Mouse (Mus musculus): ENCODE data around the gene Bcr. TPM values are rescaled to one million over a fixed set of nuclear protein-coding genes. Genes with fewer than 3 reads are reported as not detected.

Gene Bcr
- polyA plus RNA-seq, 1 experiment from 2014 or later, result 7.6 TPM

GRCm38 (mm10) chr10:75052902-75053301 is 7.5 kb upstream of the Bcr start:
- Histone ChIP-seq H3K27me3 (ENCODE audit: control insufficient read depth, insufficient read depth, low read length) (no peaks in the 10 kb centered on the region), H3K4me3 (ENCODE audit: low read depth, low read length) (no peak overlapping the region), H3K36me3 (ENCODE audit: control insufficient read depth, insufficient read depth, low read length) (no peaks in the 10 kb centered on the region), H3K4me1 (ENCODE audit: control insufficient read depth, insufficient read depth, low read length) (peaks cover 7% of the 10 kb centered on the region; the same call in 1 of the 2 replicates), H3K4me2 (no peak overlapping the region), H3K27ac (ENCODE audit: low read depth, low read length) (no peak overlapping the region), H3K9me3 (ENCODE audit: control insufficient read depth, low read length) (no peaks in the 10 kb centered on the region), H3K9ac (ENCODE audit: low read length) (no peak overlapping the region)
- DNase-seq (ENCODE audit: low spot score, missing footprints), result no peak
- WGBS, result 79% methylated on average over 8 of the region's 8 CpGs
- ATAC-seq (ENCODE audit: low FRiP score), result no peak

GRCm38 (mm10) chr10:75053655-75054054 is 6.7 kb upstream of the Bcr start:
- Histone ChIP-seq H3K9me3 (ENCODE audit: control insufficient read depth, low read length) (no peaks in the 10 kb centered on the region), H3K9ac (ENCODE audit: low read length) (no peak overlapping the region), H3K27me3 (ENCODE audit: control insufficient read depth, insufficient read depth, low read length) (no peaks in the 10 kb centered on the region), H3K27ac (ENCODE audit: low read depth, low read length) (no peak overlapping the region), H3K4me3 (ENCODE audit: low read depth, low read length) (no peak overlapping the region), H3K4me1 (ENCODE audit: control insufficient read depth, insufficient read depth, low read length) (peaks cover 7% of the 10 kb centered on the region; the same call in 1 of the 2 replicates), H3K4me2 (no peak overlapping the region), H3K36me3 (ENCODE audit: control insufficient read depth, insufficient read depth, low read length) (no peaks in the 10 kb centered on the region)
- DNase-seq (ENCODE audit: low spot score, missing footprints), result no peak
- 89% methylated on average over 4 of the region's 4 CpGs for WGBS
- ATAC-seq (ENCODE audit: low FRiP score), result no peak

GRCm38 (mm10) chr10:75054125-75054524 is 6.3 kb upstream of the Bcr start:
- ATAC-seq (ENCODE audit: low FRiP score) (no peak), DNase-seq (ENCODE audit: low spot score, missing footprints) (no peak)
- peaks cover 10% of the 10 kb centered on the region; the same call in 1 of the 2 replicates for H3K4me1 ChIP-seq (ENCODE audit: control insufficient read depth, insufficient read depth, low read length)
- no peak overlapping the region for H3K4me2 ChIP-seq
- no peak overlapping the region for H3K4me3 ChIP-seq (ENCODE audit: low read depth, low read length)
- H3K27ac ChIP-seq (ENCODE audit: low read depth, low read length), result no peak overlapping the region
- 89% methylated on average over 6 of the region's 6 CpGs for WGBS
- H3K27me3 ChIP-seq (ENCODE audit: control insufficient read depth, insufficient read depth, low read length), result no peaks in the 10 kb centered on the region
- no peaks in the 10 kb centered on the region for H3K9me3 ChIP-seq (ENCODE audit: control insufficient read depth, low read length)
- no peak overlapping the region for H3K9ac ChIP-seq (ENCODE audit: low read length)
- H3K36me3 ChIP-seq (ENCODE audit: control insufficient read depth, insufficient read depth, low read length), result no peaks in the 10 kb centered on the region

- 66% methylated on average over 5 of the region's 5 CpGs for WGBS
- no peaks in the 10 kb centered on the region for H3K36me3 ChIP-seq (ENCODE audit: control insufficient read depth, insufficient read depth, low read length)
- H3K4me3 ChIP-seq (ENCODE audit: low read depth, low read length), result no peak overlapping the region
- H3K4me2 ChIP-seq, result no peak overlapping the region
- H3K4me1 ChIP-seq (ENCODE audit: control insufficient read depth, insufficient read depth, low read length), result peaks cover 19% of the 10 kb centered on the region
- no peak for DNase-seq (ENCODE audit: low spot score, missing footprints)
- H3K9ac ChIP-seq (ENCODE audit: low read length), result no peak overlapping the region
- no peaks in the 10 kb centered on the region for H3K9me3 ChIP-seq (ENCODE audit: control insufficient read depth, low read length)
- H3K27me3 ChIP-seq (ENCODE audit: control insufficient read depth, insufficient read depth, low read length), result no peaks in the 10 kb centered on the region
- no peak for ATAC-seq (ENCODE audit: low FRiP score)
- H3K27ac ChIP-seq (ENCODE audit: low read depth, low read length), result no peak overlapping the region; the same call in 1 of the 2 replicates
These were observed 4.7 kb upstream of the Bcr start for GRCm38 (mm10) chr10:75055672-75056071.

GRCm38 (mm10) chr10:75056255-75056654 is 4.1 kb upstream of the Bcr start:
- no peak overlapping the region for H3K4me3 ChIP-seq (ENCODE audit: low read depth, low read length)
- ATAC-seq (ENCODE audit: low FRiP score) (peak; percentile 15; the same call in 1 of the 2 replicates), DNase-seq (ENCODE audit: low spot score, missing footprints) (no peak)
- peaks cover 20% of the 10 kb centered on the region for H3K4me1 ChIP-seq (ENCODE audit: control insufficient read depth, insufficient read depth, low read length)
- H3K27me3 ChIP-seq (ENCODE audit: control insufficient read depth, insufficient read depth, low read length), result peaks cover 2% of the 10 kb centered on the region; the same call in 1 of the 2 replicates
- no peak overlapping the region for H3K4me2 ChIP-seq
- 1% methylated on average over 4 of the region's 4 CpGs for WGBS
- H3K9me3 ChIP-seq (ENCODE audit: control insufficient read depth, low read length), result no peaks in the 10 kb centered on the region
- no peaks in the 10 kb centered on the region for H3K36me3 ChIP-seq (ENCODE audit: control insufficient read depth, insufficient read depth, low read length)
- no peak overlapping the region; the same call in 1 of the 2 replicates for H3K27ac ChIP-seq (ENCODE audit: low read depth, low read length)
- no peak overlapping the region for H3K9ac ChIP-seq (ENCODE audit: low read length)

GRCm38 (mm10) chr10:75058336-75058735 is 2.1 kb upstream of the Bcr start:
- no peak overlapping the region for H3K9ac ChIP-seq (ENCODE audit: low read length)
- peaks cover 38% of the 10 kb centered on the region for H3K4me1 ChIP-seq (ENCODE audit: control insufficient read depth, insufficient read depth, low read length)
- ATAC-seq (ENCODE audit: low FRiP score) (no peak), DNase-seq (ENCODE audit: low spot score, missing footprints) (no peak)
- no peak overlapping the region for H3K27ac ChIP-seq (ENCODE audit: low read depth, low read length)
- no peak overlapping the region for H3K4me3 ChIP-seq (ENCODE audit: low read depth, low read length)
- no peak overlapping the region for H3K4me2 ChIP-seq
- H3K36me3 ChIP-seq (ENCODE audit: control insufficient read depth, insufficient read depth, low read length), result no peaks in the 10 kb centered on the region
- WGBS, result 68% methylated on average over 8 of the region's 8 CpGs
- no peaks in the 10 kb centered on the region for H3K9me3 ChIP-seq (ENCODE audit: control insufficient read depth, low read length)
- H3K27me3 ChIP-seq (ENCODE audit: control insufficient read depth, insufficient read depth, low read length), result peaks cover 5% of the 10 kb centered on the region; the same call in 1 of the 2 replicates

GRCm38 (mm10) chr10:75058761-75059395 is 1.5 kb upstream of the Bcr start:
- ATAC-seq (ENCODE audit: low FRiP score), result peak; percentile 8; the same call in 1 of the 2 replicates
- Histone ChIP-seq H3K27ac (ENCODE audit: low read depth, low read length) (no peak overlapping the region), H3K27me3 (ENCODE audit: control insufficient read depth, insufficient read depth, low read length) (peaks cover 5% of the 10 kb centered on the region; the same call in 1 of the 2 replicates), H3K9ac (ENCODE audit: low read length) (no peak overlapping the region), H3K9me3 (ENCODE audit: control insufficient read depth, low read length) (no peaks in the 10 kb centered on the region), H3K4me3 (ENCODE audit: low read depth, low read length) (no peak overlapping the region), H3K4me1 (ENCODE audit: control insufficient read depth, insufficient read depth, low read length) (peaks cover 43% of the 10 kb centered on the region), H3K4me2 (peak overlapping the region; percentile 81; the same call in 1 of the 2 replicates), H3K36me3 (ENCODE audit: control insufficient read depth, insufficient read depth, low read length) (no peaks in the 10 kb centered on the region)
- peak; percentile 90 for DNase-seq (ENCODE audit: low spot score, missing footprints)
- WGBS, result 9% methylated on average over 9 of the region's 9 CpGs

- peak overlapping the region; percentile 81 for H3K4me2 ChIP-seq
- H3K36me3 ChIP-seq (ENCODE audit: control insufficient read depth, insufficient read depth, low read length), result no peaks in the 10 kb centered on the region
- no peaks in the 10 kb centered on the region for H3K9me3 ChIP-seq (ENCODE audit: control insufficient read depth, low read length)
- peaks cover 43% of the 10 kb centered on the region for H3K4me1 ChIP-seq (ENCODE audit: control insufficient read depth, insufficient read depth, low read length)
- H3K9ac ChIP-seq (ENCODE audit: low read length), result no peak overlapping the region
- no peak overlapping the region for H3K4me3 ChIP-seq (ENCODE audit: low read depth, low read length)
- DNase-seq (ENCODE audit: low spot score, missing footprints) (peak; percentile 94), ATAC-seq (ENCODE audit: low FRiP score) (peak; percentile 17; the same call in 1 of the 2 replicates)
- WGBS, result 1% methylated on average over 11 of the region's 11 CpGs
- no peak overlapping the region for H3K27ac ChIP-seq (ENCODE audit: low read depth, low read length)
- peaks cover 5% of the 10 kb centered on the region; the same call in 1 of the 2 replicates for H3K27me3 ChIP-seq (ENCODE audit: control insufficient read depth, insufficient read depth, low read length)
These were observed 996 bp upstream of the Bcr start for GRCm38 (mm10) chr10:75059396-75059795.

GRCm38 (mm10) chr10:75060843-75061235 is 447 bp downstream of the Bcr start:
- ATAC-seq (ENCODE audit: low FRiP score) (peak; percentile 41), DNase-seq (ENCODE audit: low spot score, missing footprints) (peak; percentile 93)
- no peaks in the 10 kb centered on the region for H3K36me3 ChIP-seq (ENCODE audit: control insufficient read depth, insufficient read depth, low read length)
- peak overlapping the region; percentile 93 for H3K4me3 ChIP-seq (ENCODE audit: low read depth, low read length)
- H3K4me1 ChIP-seq (ENCODE audit: control insufficient read depth, insufficient read depth, low read length), result peaks cover 45% of the 10 kb centered on the region
- H3K27me3 ChIP-seq (ENCODE audit: control insufficient read depth, insufficient read depth, low read length), result peaks cover 5% of the 10 kb centered on the region; the same call in 1 of the 2 replicates
- H3K9ac ChIP-seq (ENCODE audit: low read length), result peak overlapping the region; percentile 83
- H3K9me3 ChIP-seq (ENCODE audit: control insufficient read depth, low read length), result no peaks in the 10 kb centered on the region
- 0% methylated on average over 45 of the region's 48 CpGs for WGBS
- peak overlapping the region; percentile 81 for H3K4me2 ChIP-seq
- H3K27ac ChIP-seq (ENCODE audit: low read depth, low read length), result peak overlapping the region; percentile 32; the same call in 1 of the 2 replicates

All from midbrain, embryonic 11.5 days (tissue).